Mouse (Mus musculus) myocyte (in vitro differentiated cells): Measurements from ENCODE around the gene Nat9. TPM values are rescaled to one million over a fixed set of nuclear protein-coding genes. Genes with fewer than 3 reads are reported as not detected.

Experiments used
- H3K27me3 ChIP-seq: one replicate; pipeline ENCODE4 v1.6.1; 2011; ENCODE audit not compliant: control insufficient read depth, insufficient read depth, insufficient read length
- H3K36me3 ChIP-seq: one replicate; pipeline ENCODE4 v1.6.1; 2011; ENCODE audit not compliant: control insufficient read depth, insufficient read depth
- H3K4me2 ChIP-seq: one replicate; pipeline ENCODE4 v1.6.1; 2011; ENCODE audit warnings: low read depth, control low read depth
- H3K4me3 ChIP-seq: one replicate; pipeline ENCODE4 v1.5.1; 2011; ENCODE audit warnings: mild to moderate bottlenecking, control low read depth, moderate library complexity
- H3K79me2 ChIP-seq: one replicate; pipeline ENCODE4 v1.6.1; 2011; ENCODE audit not compliant: control insufficient read depth, insufficient read depth
- H3ac ChIP-seq: one replicate; pipeline ENCODE4 v1.6.1; 2011; ENCODE audit not compliant: control insufficient read depth, insufficient read length
- CEBPB ChIP-seq: IDR thresholded peaks from 2 replicates; pipeline ENCODE4 v1.6.1; 2011; ENCODE audit warnings: mild to moderate bottlenecking, moderate library complexity; ENCODE audit not compliant: poor library complexity, insufficient read depth, severe bottlenecking
- E2F4 ChIP-seq: IDR thresholded peaks from one replicate; pipeline ENCODE4 v1.6.1; 2011; ENCODE audit warnings: mild to moderate bottlenecking, control low read depth, moderate library complexity; ENCODE audit not compliant: insufficient read depth
- MAX ChIP-seq: IDR thresholded peaks from one replicate; pipeline ENCODE4 v1.6.1; 2011; ENCODE audit warnings: low read depth, mild to moderate bottlenecking, control low read depth
- MYOD1 ChIP-seq, 3 experiments: IDR thresholded peaks; one replicate each; pipeline ENCODE4 v1.6.1; 2011; ENCODE audit warnings: control low read depth in 2 of 3, low read depth in 2 of 3, mild to moderate bottlenecking in 2 of 3, moderate library complexity in 1 of 3; ENCODE audit not compliant: insufficient read length in 2 of 3, control insufficient read depth in 1 of 3
- MYOG ChIP-seq, 3 experiments: IDR thresholded peaks; one replicate each; pipeline ENCODE4 v1.6.1; 2011; ENCODE audit warnings: control low read depth in 2 of 3, low read depth in 2 of 3, mild to moderate bottlenecking in 2 of 3; ENCODE audit not compliant: insufficient read length in 2 of 3, control insufficient read depth in 1 of 3, insufficient read depth in 1 of 3
- POLR2A ChIP-seq: IDR thresholded peaks from one replicate; pipeline ENCODE4 v1.6.1; 2011; ENCODE audit warnings: low read depth, mild to moderate bottlenecking, control low read depth, moderate library complexity; ENCODE audit not compliant: insufficient read length
- POLR2AphosphoS2 ChIP-seq: IDR thresholded peaks from one replicate; pipeline ENCODE4 v1.6.1; 2011; ENCODE audit warnings: low read depth, control low read depth; ENCODE audit not compliant: insufficient read length
- REST ChIP-seq: IDR thresholded peaks from one replicate; pipeline ENCODE4 v1.6.1; 2011; ENCODE audit warnings: mild to moderate bottlenecking, control low read depth, moderate library complexity; ENCODE audit not compliant: insufficient read depth, insufficient read length
- SRF ChIP-seq: IDR thresholded peaks from one replicate; pipeline ENCODE4 v1.6.1; 2011; ENCODE audit warnings: low read depth; ENCODE audit not compliant: control insufficient read depth, insufficient read length
- TCF12 ChIP-seq: IDR thresholded peaks from one replicate; pipeline ENCODE4 v1.6.1; 2011; ENCODE audit warnings: mild to moderate bottlenecking, control low read depth; ENCODE audit not compliant: poor library complexity, insufficient read depth, severe bottlenecking
- TCF3 ChIP-seq: IDR thresholded peaks from one replicate; pipeline ENCODE4 v1.6.1; 2011; ENCODE audit warnings: low read depth, control low read depth; ENCODE audit not compliant: insufficient read length
- USF1 ChIP-seq: IDR thresholded peaks from one replicate; pipeline ENCODE4 v1.6.1; 2011; ENCODE audit warnings: low read depth, mild to moderate bottlenecking, control low read depth, moderate library complexity
- polyA plus RNA-seq: library from polyadenylated mRNA; unstranded; fragments of >200 nt; fragmentation: generic; extraction: Trizol; gene quantifications from one replicate; pipeline ENCODE4 v1.2.1, GENCODE M21; 2012; ENCODE audit warnings: missing spikeins

Gene Nat9
- polyA plus RNA-seq, 1 experiment: 22.6 TPM

GRCm38 (mm10) chr11:115171125-115171524 lies 16.5 kb downstream of the Nat9 start:
- Histone ChIP-seq H3K4me2 (no peak overlapping the region), H3K4me3 (no peak overlapping the region)
- TF ChIP-seq USF1 (no peak), MYOG (IDR thresholded peaks at IDR 0.05; ENCODE audit: control insufficient read depth in 1 of 3, insufficient read depth in 1 of 3, insufficient read length in 2 of 3, low read depth in 2 of 3) (no peak), SRF (no peak), E2F4 (no peak), CEBPB (no peak), POLR2A (no peak), TCF12 (no peak), MAX (no peak), POLR2AphosphoS2 (no peak), TCF3 (no peak), REST (no peak), MYOD1 (IDR thresholded peaks at IDR 0.05; ENCODE audit: control insufficient read depth in 1 of 3, insufficient read length in 2 of 3, low read depth in 2 of 3) (no peak)

GRCm38 (mm10) chr11:115169430-115169829 lies 18.2 kb downstream of the Nat9 start:
- H3K36me3 ChIP-seq: no peaks in the 10 kb centered on the region

More at GRCm38 (mm10) chr11:115171125-115171524, 16.5 kb downstream of the Nat9 start:
- Histone ChIP-seq H3K79me2 (no peaks in the 10 kb centered on the region), H3K36me3 (no peaks in the 10 kb centered on the region), H3ac (no peak overlapping the region), H3K27me3 (no peaks in the 10 kb centered on the region)

GRCm38 (mm10) chr11:115167631-115168249 lies 19.9 kb downstream of the Nat9 start:
- Histone ChIP-seq H3K36me3 (no peaks in the 10 kb centered on the region), H3K4me3 (no peak overlapping the region), H3K27me3 (no peaks in the 10 kb centered on the region), H3ac (no peak overlapping the region), H3K79me2 (peaks cover 8% of the 10 kb centered on the region), H3K4me2 (no peak overlapping the region)
- TF ChIP-seq CEBPB (no peak), REST (no peak), E2F4 (no peak), SRF (no peak), MAX (no peak), TCF12 (no peak), MYOD1 (IDR thresholded peaks at IDR 0.05; ENCODE audit: control insufficient read depth in 1 of 3, insufficient read length in 2 of 3, low read depth in 2 of 3) (no peak), MYOG (IDR thresholded peaks at IDR 0.05; ENCODE audit: control insufficient read depth in 1 of 3, insufficient read depth in 1 of 3, insufficient read length in 2 of 3, low read depth in 2 of 3) (no peak), POLR2AphosphoS2 (no peak), TCF3 (no peak), USF1 (no peak), POLR2A (no peak)

More at GRCm38 (mm10) chr11:115169430-115169829, 18.2 kb downstream of the Nat9 start:
- Histone ChIP-seq H3ac (no peak overlapping the region), H3K4me3 (no peak overlapping the region), H3K4me2 (no peak overlapping the region), H3K27me3 (no peaks in the 10 kb centered on the region), H3K79me2 (peaks cover 8% of the 10 kb centered on the region)
- no peak for TF ChIP-seq SRF
- TF ChIP-seq TCF3: no peak
- no peak for TF ChIP-seq MYOD1 (IDR thresholded peaks at IDR 0.05; ENCODE audit: control insufficient read depth in 1 of 3, insufficient read length in 2 of 3, low read depth in 2 of 3)
- TF ChIP-seq REST: no peak
- no peak for TF ChIP-seq TCF12
- TF ChIP-seq MAX: no peak
- no peak for TF ChIP-seq MYOG (IDR thresholded peaks at IDR 0.05; ENCODE audit: control insufficient read depth in 1 of 3, insufficient read depth in 1 of 3, insufficient read length in 2 of 3, low read depth in 2 of 3)
- TF ChIP-seq POLR2A: no peak
- TF ChIP-seq E2F4: no peak
- no peak for TF ChIP-seq CEBPB
- TF ChIP-seq POLR2AphosphoS2: no peak
- no peak for TF ChIP-seq USF1

GRCm38 (mm10) chr11:115166776-115167175 lies 20.9 kb downstream of the Nat9 start:
- peaks cover 8% of the 10 kb centered on the region for H3K79me2 ChIP-seq
- no peak overlapping the region for H3ac ChIP-seq
- no peak overlapping the region for H3K4me3 ChIP-seq
- no peak overlapping the region for H3K4me2 ChIP-seq
- no peaks in the 10 kb centered on the region for H3K27me3 ChIP-seq
- H3K36me3 ChIP-seq: no peaks in the 10 kb centered on the region
- TF ChIP-seq CEBPB: no peak

- H3K27me3 ChIP-seq: no peaks in the 10 kb centered on the region
- no peak for TF ChIP-seq MAX
- no peak for TF ChIP-seq TCF3
- peak; percentile 37 for TF ChIP-seq POLR2A
- H3K79me2 ChIP-seq: peaks cover 8% of the 10 kb centered on the region
- peak overlapping the region; percentile 95 for H3K4me2 ChIP-seq
- no peak overlapping the region for H3ac ChIP-seq
- peak overlapping the region; percentile 67 for H3K4me3 ChIP-seq
- no peaks in the 10 kb centered on the region for H3K36me3 ChIP-seq
Observed at GRCm38 (mm10) chr11:115164976-115165374, 22.7 kb downstream of the Nat9 start.
